Mouse (Mus musculus): ENCODE results near the gene Bahcc1. TPM values are rescaled to one million over a fixed set of nuclear protein-coding genes. Genes with fewer than 3 reads are reported as not detected.

The Bahcc1 gene
- polyA plus RNA-seq, 1 experiment from 2014 or later: 0.84 TPM

DNA sequence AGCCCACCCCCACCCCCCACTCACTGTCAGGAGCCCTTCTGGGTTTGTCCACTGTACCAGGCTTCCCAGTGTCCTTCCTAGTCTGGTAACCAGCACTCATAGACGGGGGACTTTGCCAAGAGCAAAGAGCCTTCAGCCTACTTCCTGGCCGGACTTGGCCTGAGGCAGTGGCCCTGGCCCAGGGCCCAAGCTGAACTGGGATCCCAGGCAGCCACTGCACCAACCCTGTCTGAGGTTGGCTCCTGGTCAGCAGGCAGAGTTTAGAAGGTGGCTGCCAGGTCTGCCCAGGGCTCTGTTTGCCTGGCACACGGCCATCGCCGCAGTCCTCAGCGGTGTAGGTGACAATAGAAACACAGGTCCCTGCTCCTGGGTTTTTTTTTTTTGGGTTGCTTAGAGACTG, 22.3 kb downstream of the Bahcc1 start:
- ATAC-seq (ENCODE audit: low read depth): no peak
- no peak overlapping the region for H3K27ac ChIP-seq (ENCODE audit: low read length)
- H3K9ac ChIP-seq (ENCODE audit: low read depth, low read length): no peak overlapping the region
- H3K9me3 ChIP-seq (replicated peaks; ENCODE audit: control insufficient read depth, low read length): no peaks in the 10 kb centered on the region
- no peak overlapping the region for H3K4me3 ChIP-seq (ENCODE audit: low read depth, low read length)
- H3K4me2 ChIP-seq (ENCODE audit: low read depth, low read length): no peak overlapping the region
- H3K36me3 ChIP-seq (ENCODE audit: control insufficient read depth, insufficient read depth): no peaks in the 10 kb centered on the region
- 72% methylated on average over 6 of the region's 6 CpGs for WGBS (ENCODE audit: insufficient replicate concordance)
- no peaks in the 10 kb centered on the region for H3K27me3 ChIP-seq (ENCODE audit: control insufficient read depth, insufficient read depth, low read depth, low read length)
- peaks cover 7% of the 10 kb centered on the region for H3K4me1 ChIP-seq (ENCODE audit: control insufficient read depth, low read depth, low read length)

DNA sequence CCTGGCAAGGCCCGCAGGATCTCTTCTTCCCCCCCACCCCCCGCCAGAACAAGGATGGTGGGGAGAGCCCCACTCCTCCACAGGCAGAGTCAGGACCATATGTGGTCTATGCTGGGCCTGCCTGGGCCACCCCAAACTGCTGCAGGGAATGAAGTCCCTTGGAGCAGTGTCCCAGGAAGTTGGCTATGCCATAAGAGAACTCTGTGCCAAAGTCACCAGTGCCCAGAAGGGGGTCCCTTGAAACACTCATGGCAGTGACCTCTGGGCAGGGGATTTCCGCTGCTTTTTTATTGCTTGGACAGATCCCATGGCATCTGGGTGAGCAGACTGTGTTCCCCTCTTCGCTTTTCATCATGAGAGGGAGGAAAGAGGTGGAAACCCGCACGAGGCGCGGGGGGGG, 22.8 kb downstream of the Bahcc1 start:
- Histone ChIP-seq H3K27me3 (ENCODE audit: control insufficient read depth, insufficient read depth, low read depth, low read length) (no peaks in the 10 kb centered on the region), H3K4me1 (ENCODE audit: control insufficient read depth, low read depth, low read length) (peaks cover 7% of the 10 kb centered on the region), H3K36me3 (ENCODE audit: control insufficient read depth, insufficient read depth) (no peaks in the 10 kb centered on the region), H3K9me3 (replicated peaks; ENCODE audit: control insufficient read depth, low read length) (no peaks in the 10 kb centered on the region), H3K27ac (ENCODE audit: low read length) (no peak overlapping the region), H3K4me2 (ENCODE audit: low read depth, low read length) (no peak overlapping the region), H3K9ac (ENCODE audit: low read depth, low read length) (no peak overlapping the region), H3K4me3 (ENCODE audit: low read depth, low read length) (no peak overlapping the region)
- ATAC-seq (ENCODE audit: low read depth): no peak
- 74% methylated on average over 6 of the region's 8 CpGs for WGBS (ENCODE audit: insufficient replicate concordance)

DNA sequence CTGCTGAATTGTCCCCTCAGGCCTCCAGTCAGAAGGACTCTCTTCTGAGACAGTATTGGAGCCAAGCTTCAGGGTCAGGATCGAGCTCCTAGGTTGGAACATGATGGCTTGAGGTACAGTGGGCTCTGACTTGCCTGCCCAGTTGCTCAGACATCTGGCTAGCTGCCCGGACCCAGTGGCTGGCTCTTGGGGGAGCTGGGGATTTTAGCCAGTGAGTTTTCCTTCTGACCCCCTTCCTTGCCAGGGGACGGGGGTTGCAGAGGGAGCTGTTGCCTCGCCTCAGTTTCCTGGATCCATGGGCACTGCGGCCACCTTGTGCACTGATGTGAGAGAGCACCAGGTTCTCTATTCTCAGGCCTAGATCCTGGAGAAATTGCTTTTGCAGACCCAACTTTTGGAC, 23.4 kb downstream of the Bahcc1 start:
- Histone ChIP-seq H3K4me2 (ENCODE audit: low read depth, low read length) (no peak overlapping the region), H3K9ac (ENCODE audit: low read depth, low read length) (no peak overlapping the region), H3K36me3 (ENCODE audit: control insufficient read depth, insufficient read depth) (no peaks in the 10 kb centered on the region), H3K9me3 (replicated peaks; ENCODE audit: control insufficient read depth, low read length) (no peaks in the 10 kb centered on the region), H3K4me1 (ENCODE audit: control insufficient read depth, low read depth, low read length) (peaks cover 7% of the 10 kb centered on the region), H3K27me3 (ENCODE audit: control insufficient read depth, insufficient read depth, low read depth, low read length) (no peaks in the 10 kb centered on the region), H3K27ac (ENCODE audit: low read length) (no peak overlapping the region), H3K4me3 (ENCODE audit: low read depth, low read length) (no peak overlapping the region)
- no peak for ATAC-seq (ENCODE audit: low read depth)
- WGBS (ENCODE audit: insufficient replicate concordance): 75% methylated on average over 5 of the region's 5 CpGs

DNA sequence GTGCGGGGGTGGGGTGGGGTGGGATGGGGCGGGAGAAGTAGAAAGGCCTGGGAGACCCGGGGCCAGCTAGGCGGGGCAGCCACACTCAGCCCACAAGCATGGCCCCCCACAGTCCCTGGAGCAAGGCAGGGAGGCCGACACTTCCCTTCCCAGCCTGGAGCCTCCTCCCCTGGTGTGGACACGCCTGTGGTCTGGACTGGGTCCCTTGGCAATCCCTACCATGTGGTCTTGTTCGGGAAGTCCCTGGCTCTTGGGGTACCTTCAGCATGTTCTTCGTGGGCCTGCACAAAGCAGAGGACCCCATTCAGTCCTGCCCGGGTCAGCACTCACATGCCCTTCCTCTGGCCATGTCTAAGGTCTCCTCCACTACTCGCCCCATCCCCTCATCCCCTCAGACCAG, 23.8 kb downstream of the Bahcc1 start:
- peaks cover 7% of the 10 kb centered on the region for H3K4me1 ChIP-seq (ENCODE audit: control insufficient read depth, low read depth, low read length)
- no peak overlapping the region for H3K9ac ChIP-seq (ENCODE audit: low read depth, low read length)
- H3K27ac ChIP-seq (ENCODE audit: low read length): no peak overlapping the region
- no peak overlapping the region for H3K4me3 ChIP-seq (ENCODE audit: low read depth, low read length)
- no peak for ATAC-seq (ENCODE audit: low read depth)
- WGBS (ENCODE audit: insufficient replicate concordance): 53% methylated on average over 10 of the region's 10 CpGs
- H3K9me3 ChIP-seq (replicated peaks; ENCODE audit: control insufficient read depth, low read length): no peaks in the 10 kb centered on the region
- H3K4me2 ChIP-seq (ENCODE audit: low read depth, low read length): no peak overlapping the region
- H3K27me3 ChIP-seq (ENCODE audit: control insufficient read depth, insufficient read depth, low read depth, low read length): no peaks in the 10 kb centered on the region
- H3K36me3 ChIP-seq (ENCODE audit: control insufficient read depth, insufficient read depth): no peaks in the 10 kb centered on the region

DNA sequence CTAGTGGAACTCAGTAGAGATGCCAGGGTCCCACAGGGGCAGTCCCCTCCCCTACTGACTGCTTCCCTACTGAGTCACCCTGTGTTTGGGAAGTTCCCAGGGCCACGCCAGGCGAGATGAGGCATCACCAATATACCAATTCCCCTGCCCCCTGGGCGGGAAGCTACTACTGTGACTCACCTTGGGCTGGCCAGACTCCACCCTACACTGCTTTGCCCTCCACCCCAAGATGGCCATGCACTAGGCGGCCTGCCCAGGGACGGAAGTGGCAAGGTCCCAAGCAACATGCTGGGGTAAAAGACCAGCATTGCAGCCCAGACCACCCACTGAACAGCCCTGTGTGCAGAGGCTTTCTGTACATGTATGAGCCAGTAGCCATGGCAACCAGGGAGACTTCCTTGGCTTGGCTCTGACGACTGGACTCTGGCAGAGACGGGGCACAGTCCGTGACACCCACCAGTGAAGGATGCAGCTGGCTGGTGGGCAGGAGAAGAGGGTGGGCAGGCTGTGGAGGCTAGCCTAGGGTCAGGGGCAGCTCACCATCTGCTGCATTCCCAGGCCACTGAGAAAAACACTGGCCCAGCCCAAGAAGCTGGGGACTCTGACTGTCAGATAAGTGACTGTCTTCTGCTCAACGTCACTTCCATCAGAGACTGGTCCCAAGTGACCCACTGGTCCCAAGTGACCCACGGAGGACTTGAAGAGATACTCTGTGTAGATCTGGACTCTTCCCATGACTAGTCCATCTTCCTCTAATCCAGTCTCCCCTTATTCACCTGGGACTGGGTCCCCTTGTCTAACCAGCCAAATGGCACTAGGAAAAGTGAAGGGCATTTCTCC, 24.5 kb downstream of the Bahcc1 start:
- Histone ChIP-seq H3K27ac (ENCODE audit: low read length) (no peak overlapping the region), H3K4me2 (ENCODE audit: low read depth, low read length) (no peak overlapping the region), H3K4me1 (ENCODE audit: control insufficient read depth, low read depth, low read length) (peaks cover 4% of the 10 kb centered on the region), H3K36me3 (ENCODE audit: control insufficient read depth, insufficient read depth) (no peaks in the 10 kb centered on the region), H3K9me3 (replicated peaks; ENCODE audit: control insufficient read depth, low read length) (no peaks in the 10 kb centered on the region), H3K27me3 (ENCODE audit: control insufficient read depth, insufficient read depth, low read depth, low read length) (no peaks in the 10 kb centered on the region), H3K4me3 (ENCODE audit: low read depth, low read length) (no peak overlapping the region), H3K9ac (ENCODE audit: low read depth, low read length) (no peak overlapping the region)
- 60% methylated on average over 10 of the region's 10 CpGs for WGBS (ENCODE audit: insufficient replicate concordance)
- no peak for ATAC-seq (ENCODE audit: low read depth)

DNA sequence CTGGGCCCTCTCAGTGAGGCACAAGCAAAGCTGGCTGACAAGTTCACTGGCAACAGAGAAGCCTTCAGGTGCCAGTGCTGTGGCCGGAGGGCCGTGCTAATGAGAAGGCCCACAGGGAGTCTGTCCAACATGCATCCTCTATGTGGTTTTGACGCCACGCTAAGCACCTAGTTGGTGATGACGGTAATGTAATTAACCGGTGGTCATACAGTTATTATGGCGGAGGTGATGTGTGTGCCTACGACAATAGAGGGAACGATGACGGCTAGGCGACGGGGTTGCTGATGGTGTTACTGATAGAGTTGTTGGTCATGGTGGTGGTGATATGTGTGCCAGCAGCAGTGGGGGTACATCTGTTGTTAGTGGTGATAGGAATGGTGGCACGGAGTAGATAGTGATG, 25.2 kb downstream of the Bahcc1 start:
- no peak for ATAC-seq (ENCODE audit: low read depth)
- H3K36me3 ChIP-seq (ENCODE audit: control insufficient read depth, insufficient read depth): no peaks in the 10 kb centered on the region
- H3K4me3 ChIP-seq (ENCODE audit: low read depth, low read length): no peak overlapping the region
- H3K27ac ChIP-seq (ENCODE audit: low read length): no peak overlapping the region
- H3K27me3 ChIP-seq (ENCODE audit: control insufficient read depth, insufficient read depth, low read depth, low read length): no peaks in the 10 kb centered on the region
- H3K9me3 ChIP-seq (replicated peaks; ENCODE audit: control insufficient read depth, low read length): no peaks in the 10 kb centered on the region
- H3K4me1 ChIP-seq (ENCODE audit: control insufficient read depth, low read depth, low read length): no peaks in the 10 kb centered on the region; the same call in 1 of the 2 replicates
- H3K4me2 ChIP-seq (ENCODE audit: low read depth, low read length): no peak overlapping the region
- 79% methylated on average over 13 of the region's 13 CpGs for WGBS (ENCODE audit: insufficient replicate concordance)
- H3K9ac ChIP-seq (ENCODE audit: low read depth, low read length): no peak overlapping the region

DNA sequence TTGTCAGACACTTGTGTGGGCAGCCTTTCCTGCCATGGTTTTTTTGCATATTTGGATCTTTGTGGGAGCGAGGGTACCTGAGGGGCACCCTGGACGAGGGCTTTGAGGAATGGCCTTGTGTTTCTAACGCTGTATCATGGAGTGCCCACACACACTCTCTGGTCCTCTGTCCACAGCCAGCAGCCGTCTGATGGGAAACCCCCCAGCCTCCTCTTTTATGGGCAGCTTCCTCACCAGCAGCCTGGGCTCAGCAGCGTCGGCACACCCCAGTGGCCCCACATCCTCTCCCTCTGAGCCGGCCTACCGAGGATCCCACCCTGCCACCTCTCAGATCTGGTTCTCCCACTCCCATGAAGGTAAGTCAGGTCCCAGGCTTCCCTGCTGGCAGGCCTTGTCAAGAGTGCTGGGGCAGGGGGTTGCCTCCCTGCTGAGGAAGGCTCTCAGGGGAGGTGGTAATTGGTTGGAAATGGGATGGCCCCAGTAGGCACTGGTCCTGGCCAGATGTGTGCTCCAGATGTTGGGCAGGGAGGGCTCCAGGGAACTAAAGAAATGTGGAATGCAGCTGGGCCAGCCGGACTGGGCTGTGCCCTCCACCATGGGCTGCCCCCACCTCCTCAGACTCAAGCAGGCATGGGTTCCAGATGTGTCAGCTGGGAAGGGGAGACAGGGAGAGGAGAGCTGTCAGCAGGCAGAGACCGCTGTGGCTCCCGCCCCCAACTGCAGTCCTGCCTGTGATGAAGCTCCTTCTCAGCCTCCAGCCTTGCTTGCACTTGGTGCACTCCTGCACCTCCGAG, 26.3 kb downstream of the Bahcc1 start:
- Histone ChIP-seq H3K4me1 (ENCODE audit: control insufficient read depth, low read depth, low read length) (no peaks in the 10 kb centered on the region; the same call in 1 of the 2 replicates), H3K36me3 (ENCODE audit: control insufficient read depth, insufficient read depth) (no peaks in the 10 kb centered on the region), H3K4me3 (ENCODE audit: low read depth, low read length) (no peak overlapping the region), H3K9ac (ENCODE audit: low read depth, low read length) (no peak overlapping the region), H3K4me2 (ENCODE audit: low read depth, low read length) (no peak overlapping the region), H3K9me3 (replicated peaks; ENCODE audit: control insufficient read depth, low read length) (no peaks in the 10 kb centered on the region), H3K27me3 (ENCODE audit: control insufficient read depth, insufficient read depth, low read depth, low read length) (no peaks in the 10 kb centered on the region), H3K27ac (ENCODE audit: low read length) (no peak overlapping the region)
- 70% methylated on average over 12 of the region's 12 CpGs for WGBS (ENCODE audit: insufficient replicate concordance)
- no peak for ATAC-seq (ENCODE audit: low read depth)

DNA sequence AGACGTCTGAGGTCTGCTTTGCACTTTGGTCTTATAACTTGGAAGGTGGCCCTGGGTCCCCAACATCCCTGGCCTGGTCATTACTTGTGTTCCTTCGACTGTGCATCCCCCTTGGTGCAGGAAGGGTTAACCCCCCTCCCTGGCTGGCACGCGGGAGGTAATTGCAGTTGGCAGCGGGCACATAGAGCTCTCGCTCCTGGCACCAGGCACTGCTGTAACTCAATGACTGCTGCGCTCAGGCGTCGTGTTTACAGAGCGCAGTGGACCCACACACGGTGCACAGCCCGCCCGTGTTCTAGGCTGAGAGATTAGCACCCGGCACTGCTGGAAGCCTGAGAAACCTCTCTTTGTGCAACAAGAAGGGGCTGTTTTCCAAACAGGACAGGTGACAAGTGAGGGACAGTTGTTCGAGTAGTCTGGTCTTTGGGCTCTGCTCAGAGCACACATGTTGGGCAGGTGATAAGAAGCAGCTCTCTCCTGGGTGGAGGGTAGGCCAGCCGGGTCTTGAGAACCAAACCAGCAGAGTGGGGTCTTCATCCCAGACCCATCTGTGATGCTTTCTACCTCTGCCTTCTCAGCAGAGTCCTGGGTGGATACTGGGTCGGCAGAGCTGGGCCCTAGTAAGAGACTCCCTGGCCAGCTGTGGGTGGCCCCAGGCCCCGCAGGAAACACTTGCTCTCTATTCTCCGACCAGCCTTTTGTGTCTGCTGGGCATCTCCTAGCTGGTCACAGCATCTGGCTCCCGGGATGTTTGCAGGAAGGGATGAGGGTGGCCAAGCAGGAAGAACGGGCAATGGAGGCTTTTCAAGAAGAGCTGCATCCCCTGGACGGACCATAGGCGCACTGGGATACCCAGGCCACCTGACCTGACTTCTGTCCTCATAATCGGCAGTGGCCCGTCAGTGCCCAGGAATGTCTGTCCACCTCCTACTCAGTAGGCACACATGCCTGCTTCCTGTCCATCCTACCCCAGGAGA, 27.3 kb downstream of the Bahcc1 start:
- H3K36me3 ChIP-seq (ENCODE audit: control insufficient read depth, insufficient read depth): no peaks in the 10 kb centered on the region
- H3K4me2 ChIP-seq (ENCODE audit: low read depth, low read length): no peak overlapping the region
- H3K27me3 ChIP-seq (ENCODE audit: control insufficient read depth, insufficient read depth, low read depth, low read length): no peaks in the 10 kb centered on the region
- ATAC-seq (ENCODE audit: low read depth): no peak
- H3K4me1 ChIP-seq (ENCODE audit: control insufficient read depth, low read depth, low read length): no peaks in the 10 kb centered on the region; the same call in 1 of the 2 replicates
- H3K9me3 ChIP-seq (replicated peaks; ENCODE audit: control insufficient read depth, low read length): no peaks in the 10 kb centered on the region
- 65% methylated on average over 25 of the region's 25 CpGs for WGBS (ENCODE audit: insufficient replicate concordance)
- no peak overlapping the region for H3K27ac ChIP-seq (ENCODE audit: low read length)
- no peak overlapping the region for H3K4me3 ChIP-seq (ENCODE audit: low read depth, low read length)
- no peak overlapping the region for H3K9ac ChIP-seq (ENCODE audit: low read depth, low read length)
